Comparison of ENCODE assay signal across 22 mouse cellular contexts in the genomic region with DNA sequence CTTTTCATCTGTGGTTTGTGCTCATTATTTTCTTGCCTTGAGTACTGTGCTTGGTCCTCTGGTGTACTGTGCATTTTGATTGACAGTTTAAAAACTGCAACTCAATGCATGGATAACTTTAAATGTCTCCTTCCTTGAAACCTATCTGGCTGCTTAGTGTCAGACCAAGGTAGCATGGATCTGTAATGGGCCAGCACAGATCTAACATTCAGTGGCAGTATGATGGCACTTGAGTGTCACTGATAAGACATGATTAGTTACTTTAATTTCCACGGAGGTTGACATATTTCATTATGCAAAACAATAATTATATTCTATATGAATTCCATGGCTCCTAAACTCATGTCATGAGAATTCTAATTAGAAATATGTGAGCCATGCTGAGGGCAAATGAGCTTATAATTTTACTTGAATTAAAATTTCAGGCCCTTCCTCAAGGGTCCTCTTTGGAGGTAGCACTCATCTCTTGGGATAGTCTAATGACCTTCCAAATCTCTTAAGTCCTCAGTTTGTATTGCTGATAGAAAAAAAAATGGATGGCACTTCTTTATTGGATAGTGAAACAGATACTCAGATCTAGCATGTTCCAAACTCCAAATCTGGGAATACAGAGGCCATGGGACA.
"Had no signal": no experiment of that assay in that cellular context is flagged by ENCODE, and none has a peak within 500 bp of the region (broad histone marks: within the 10 kb centered on the region; RNA-seq: fewer than 3 reads in every experiment).

No protein-coding gene starts in this region.

- DNase-seq: kidney, adult 8-10 months; kidney, postnatal 14 days; kidney, postnatal 4 days; liver; lung, adult 18-20 months; lung, postnatal 10 days; lung, postnatal 36 days; retina, postnatal 1 day; right cerebral cortex, postnatal 25 days; spleen, adult 18-20 months; thymus, adult 18-20 months; thymus, postnatal 36 days had no signal

- H3K4me1 ChIP-seq: kidney, embryonic 15.5 days; limb, embryonic 10.5 days; limb, embryonic 13.5 days; liver, embryonic 12.5 days; liver, embryonic 15.5 days; lung, embryonic 15.5 days; midbrain, embryonic 10.5 days; midbrain, embryonic 13.5 days; stomach, embryonic 15.5 days had no signal

- H3K9me3 ChIP-seq: kidney, embryonic 15.5 days; limb, embryonic 10.5 days; limb, embryonic 13.5 days; liver, embryonic 12.5 days; liver, embryonic 15.5 days; lung, embryonic 15.5 days; megakaryocyte, embryonic 14.5 days; midbrain, embryonic 10.5 days; midbrain, embryonic 13.5 days; stomach, embryonic 15.5 days had no signal

- H3K9ac ChIP-seq: kidney, embryonic 15.5 days; limb, embryonic 13.5 days; liver, embryonic 12.5 days; liver, embryonic 15.5 days; lung, embryonic 15.5 days; midbrain, embryonic 13.5 days; stomach, embryonic 15.5 days had no signal

- H3K36me3 ChIP-seq: kidney, embryonic 15.5 days; limb, embryonic 10.5 days; limb, embryonic 13.5 days; liver, embryonic 12.5 days; liver, embryonic 15.5 days; lung, embryonic 15.5 days; midbrain, embryonic 10.5 days; midbrain, embryonic 13.5 days; stomach, embryonic 15.5 days had no signal

- H3K27ac ChIP-seq: kidney, embryonic 15.5 days; limb, embryonic 10.5 days; limb, embryonic 13.5 days; liver, embryonic 12.5 days; liver, embryonic 15.5 days; lung, embryonic 15.5 days; midbrain, embryonic 10.5 days; midbrain, embryonic 13.5 days; stomach, embryonic 15.5 days had no signal

- H3K4me3 ChIP-seq: kidney, embryonic 15.5 days; limb, embryonic 10.5 days; limb, embryonic 13.5 days; liver, embryonic 12.5 days; liver, embryonic 15.5 days; lung, embryonic 15.5 days; megakaryocyte, embryonic 14.5 days; midbrain, embryonic 10.5 days; midbrain, embryonic 13.5 days; stomach, embryonic 15.5 days had no signal

- H3K4me2 ChIP-seq: kidney, embryonic 15.5 days; limb, embryonic 13.5 days; liver, embryonic 12.5 days; liver, embryonic 15.5 days; lung, embryonic 15.5 days; midbrain, embryonic 13.5 days; stomach, embryonic 15.5 days had no signal

- ATAC-seq: liver, embryonic 12.5 days; midbrain, embryonic 13.5 days had no signal

- H3K27me3 ChIP-seq: kidney, embryonic 15.5 days; limb, embryonic 13.5 days; liver, embryonic 12.5 days; liver, embryonic 15.5 days; lung, embryonic 15.5 days; megakaryocyte, embryonic 14.5 days; midbrain, embryonic 13.5 days; stomach, embryonic 15.5 days had no signal
